Mouse (Mus musculus): ENCODE measurements around the gene Loxl3. TPM values are rescaled to one million over a fixed set of nuclear protein-coding genes. Genes with fewer than 3 reads are reported as not detected.

Loxl3 gene
- polyA plus RNA-seq (2015; fragmentation: Nextera tagmentation; extraction: Ambion mirVana), result 8.0 and 8.3 TPM in 2 replicates

- Histone ChIP-seq H3K4me3 (ENCODE audit: low read length) (peak within 1 kb of the TSS; percentile 73), H3K9me3 (replicated peaks; ENCODE audit: control insufficient read depth, low read length) (no peaks in the 10 kb centered on the region), H3K36me3 (ENCODE audit: control insufficient read depth, insufficient read depth) (no peaks in the 10 kb centered on the region), H3K27me3 (ENCODE audit: control insufficient read depth, insufficient read depth, low read length) (peaks cover 10% of the 10 kb centered on the region; the same call in 1 of the 2 replicates), H3K27ac (ENCODE audit: low read length) (peak within 1 kb of the TSS; percentile 82), H3K4me1 (ENCODE audit: control insufficient read depth, insufficient read depth, low read length) (peaks cover 16% of the 10 kb centered on the region), H3K9ac (ENCODE audit: low read length) (peak within 1 kb of the TSS; percentile 67), H3K4me2 (ENCODE audit: low read depth, low read length) (peak within 1 kb of the TSS; percentile 86)
- ATAC-seq (replicated peaks; ENCODE audit: extremely low read depth, insufficient read depth, low FRiP score), result peak; percentile 81
- under 1% methylated on average over 51 of the region's 51 CpGs for WGBS
Observed at GRCm38 (mm10) chr6:83033249-83034185, at the start of gene Loxl3, which contains the start of gene Dok1. TSS of gene Loxl3 (plus strand) at chr6:83034173. TSS of gene Dok1 (minus strand) at chr6:83033471.

GRCm38 (mm10) chr6:82987411-82987971, 46.5 kb upstream of the Loxl3 start:
- WGBS, result 31% methylated on average over 9 of the region's 9 CpGs

GRCm38 (mm10) chr6:82993696-82994095, 40.3 kb upstream of the Loxl3 start:
- Histone ChIP-seq H3K27ac (ENCODE audit: low read length) (no peak overlapping the region), H3K4me3 (ENCODE audit: low read length) (no peak overlapping the region), H3K9ac (ENCODE audit: low read length) (no peak overlapping the region), H3K9me3 (replicated peaks; ENCODE audit: control insufficient read depth, low read length) (no peaks in the 10 kb centered on the region), H3K4me2 (ENCODE audit: low read depth, low read length) (no peak overlapping the region), H3K27me3 (ENCODE audit: control insufficient read depth, insufficient read depth, low read length) (no peaks in the 10 kb centered on the region), H3K4me1 (ENCODE audit: control insufficient read depth, insufficient read depth, low read length) (peaks cover 5% of the 10 kb centered on the region), H3K36me3 (ENCODE audit: control insufficient read depth, insufficient read depth) (no peaks in the 10 kb centered on the region)
- ATAC-seq (replicated peaks; ENCODE audit: extremely low read depth, insufficient read depth, low FRiP score), result no peak
- WGBS, result 28% methylated on average over 1 of the region's 1 CpGs

More at GRCm38 (mm10) chr6:82987411-82987971, 46.5 kb upstream of the Loxl3 start:
- Histone ChIP-seq H3K36me3 (ENCODE audit: control insufficient read depth, insufficient read depth) (no peaks in the 10 kb centered on the region), H3K27me3 (ENCODE audit: control insufficient read depth, insufficient read depth, low read length) (no peaks in the 10 kb centered on the region), H3K9me3 (replicated peaks; ENCODE audit: control insufficient read depth, low read length) (no peaks in the 10 kb centered on the region), H3K4me1 (ENCODE audit: control insufficient read depth, insufficient read depth, low read length) (no peaks in the 10 kb centered on the region), H3K4me2 (ENCODE audit: low read depth, low read length) (no peak overlapping the region), H3K9ac (ENCODE audit: low read length) (no peak overlapping the region), H3K4me3 (ENCODE audit: low read length) (no peak overlapping the region), H3K27ac (ENCODE audit: low read length) (no peak overlapping the region)
- no peak for ATAC-seq (replicated peaks; ENCODE audit: extremely low read depth, insufficient read depth, low FRiP score)

- no peaks in the 10 kb centered on the region for H3K36me3 ChIP-seq (ENCODE audit: control insufficient read depth, insufficient read depth)
- no peak for ATAC-seq (replicated peaks; ENCODE audit: extremely low read depth, insufficient read depth, low FRiP score)
- H3K4me2 ChIP-seq (ENCODE audit: low read depth, low read length), result no peak overlapping the region
- WGBS, result 63% methylated on average over 7 of the region's 7 CpGs
- peaks cover 5% of the 10 kb centered on the region for H3K4me1 ChIP-seq (ENCODE audit: control insufficient read depth, insufficient read depth, low read length)
- no peak overlapping the region for H3K27ac ChIP-seq (ENCODE audit: low read length)
- no peaks in the 10 kb centered on the region for H3K27me3 ChIP-seq (ENCODE audit: control insufficient read depth, insufficient read depth, low read length)
- no peak overlapping the region for H3K4me3 ChIP-seq (ENCODE audit: low read length)
- no peak overlapping the region for H3K9ac ChIP-seq (ENCODE audit: low read length)
- H3K9me3 ChIP-seq (replicated peaks; ENCODE audit: control insufficient read depth, low read length), result no peaks in the 10 kb centered on the region
Observed at GRCm38 (mm10) chr6:82994372-82994771, 39.6 kb upstream of the Loxl3 start.

- H3K36me3 ChIP-seq (ENCODE audit: control insufficient read depth, insufficient read depth), result no peaks in the 10 kb centered on the region
- H3K4me3 ChIP-seq (ENCODE audit: low read length), result peak overlapping the region; percentile 35; the same call in 1 of the 2 replicates
- no peaks in the 10 kb centered on the region for H3K9me3 ChIP-seq (replicated peaks; ENCODE audit: control insufficient read depth, low read length)
- H3K27me3 ChIP-seq (ENCODE audit: control insufficient read depth, insufficient read depth, low read length), result no peaks in the 10 kb centered on the region
- H3K4me2 ChIP-seq (ENCODE audit: low read depth, low read length), result peak overlapping the region; percentile 61
- peak overlapping the region; percentile 47 for H3K9ac ChIP-seq (ENCODE audit: low read length)
- ATAC-seq (replicated peaks; ENCODE audit: extremely low read depth, insufficient read depth, low FRiP score), result peak; percentile 91
- H3K27ac ChIP-seq (ENCODE audit: low read length), result peak overlapping the region; percentile 62
- whole genome bisulfite sequencing, result 6% methylated on average over 11 of the region's 11 CpGs
- H3K4me1 ChIP-seq (ENCODE audit: control insufficient read depth, insufficient read depth, low read length), result peaks cover 8% of the 10 kb centered on the region
Observed at GRCm38 (mm10) chr6:82996740-82997315, 37.1 kb upstream of the Loxl3 start.

GRCm38 (mm10) chr6:82997511-82998102, 36.4 kb upstream of the Loxl3 start:
- Histone ChIP-seq H3K36me3 (ENCODE audit: control insufficient read depth, insufficient read depth) (no peaks in the 10 kb centered on the region), H3K4me2 (ENCODE audit: low read depth, low read length) (no peak overlapping the region), H3K27ac (ENCODE audit: low read length) (peak overlapping the region; percentile 62), H3K9me3 (replicated peaks; ENCODE audit: control insufficient read depth, low read length) (no peaks in the 10 kb centered on the region), H3K9ac (ENCODE audit: low read length) (0 out of 2 replicates have a peak overlapping the region, but pooled peaks have one; percentile 47), H3K27me3 (ENCODE audit: control insufficient read depth, insufficient read depth, low read length) (no peaks in the 10 kb centered on the region), H3K4me3 (ENCODE audit: low read length) (no peak overlapping the region), H3K4me1 (ENCODE audit: control insufficient read depth, insufficient read depth, low read length) (peaks cover 8% of the 10 kb centered on the region)
- WGBS, result 41% methylated on average over 7 of the region's 7 CpGs
- 0 out of 2 replicates have a peak, but pooled peaks have one; percentile 25 for ATAC-seq (replicated peaks; ENCODE audit: extremely low read depth, insufficient read depth, low FRiP score)

GRCm38 (mm10) chr6:82998326-82998725, 35.6 kb upstream of the Loxl3 start:
- no peak for ATAC-seq (replicated peaks; ENCODE audit: extremely low read depth, insufficient read depth, low FRiP score)
- 68% methylated on average over 4 of the region's 4 CpGs for WGBS
- Histone ChIP-seq H3K4me1 (ENCODE audit: control insufficient read depth, insufficient read depth, low read length) (peaks cover 8% of the 10 kb centered on the region), H3K4me3 (ENCODE audit: low read length) (no peak overlapping the region), H3K36me3 (ENCODE audit: control insufficient read depth, insufficient read depth) (no peaks in the 10 kb centered on the region), H3K4me2 (ENCODE audit: low read depth, low read length) (no peak overlapping the region), H3K27ac (ENCODE audit: low read length) (peak overlapping the region; percentile 32; the same call in 1 of the 2 replicates), H3K27me3 (ENCODE audit: control insufficient read depth, insufficient read depth, low read length) (no peaks in the 10 kb centered on the region), H3K9me3 (replicated peaks; ENCODE audit: control insufficient read depth, low read length) (no peaks in the 10 kb centered on the region), H3K9ac (ENCODE audit: low read length) (no peak overlapping the region)

GRCm38 (mm10) chr6:82999986-83000385, 34.0 kb upstream of the Loxl3 start:
- WGBS, result 51% methylated on average over 8 of the region's 8 CpGs
- H3K9ac ChIP-seq (ENCODE audit: low read length), result no peak overlapping the region
- no peaks in the 10 kb centered on the region for H3K27me3 ChIP-seq (ENCODE audit: control insufficient read depth, insufficient read depth, low read length)
- peaks cover 14% of the 10 kb centered on the region for H3K4me1 ChIP-seq (ENCODE audit: control insufficient read depth, insufficient read depth, low read length)
- ATAC-seq (replicated peaks; ENCODE audit: extremely low read depth, insufficient read depth, low FRiP score), result no peak
- H3K4me2 ChIP-seq (ENCODE audit: low read depth, low read length), result no peak overlapping the region
- H3K4me3 ChIP-seq (ENCODE audit: low read length), result no peak overlapping the region
- H3K27ac ChIP-seq (ENCODE audit: low read length), result no peak overlapping the region
- no peaks in the 10 kb centered on the region for H3K36me3 ChIP-seq (ENCODE audit: control insufficient read depth, insufficient read depth)
- H3K9me3 ChIP-seq (replicated peaks; ENCODE audit: control insufficient read depth, low read length), result no peaks in the 10 kb centered on the region

Data from heart, embryonic 16.5 days (tissue).